Mouse (Mus musculus) forebrain, embryonic 13.5 days (tissue): ENCODE results near the gene Iqsec1. TPM values are rescaled to one million over a fixed set of nuclear protein-coding genes. Genes with fewer than 3 reads are reported as not detected.

Source experiments
- ATAC-seq: fragments of 200-750 bp; cut with Nextera tagmentation; 2 replicates; pipeline ENCODE4 v1.8.0; 2017
- H3K27ac ChIP-seq: fragments of 300-500 bp; sonication (generic); 2 replicates; pipeline ENCODE4 v1.5.1; 2015; ENCODE audit warnings: inconsistent platforms, mild to moderate bottlenecking, moderate library complexity
- H3K27me3 ChIP-seq: fragments of 300-500 bp; sonication (generic); 2 replicates; pipeline ENCODE4 v1.6.1; 2015; ENCODE audit warnings: mild to moderate bottlenecking, inconsistent platforms
- H3K36me3 ChIP-seq: fragments of 300-500 bp; sonication (generic); 2 replicates; pipeline ENCODE4 v1.6.1; 2015; ENCODE audit warnings: mild to moderate bottlenecking, inconsistent platforms; ENCODE audit not compliant: poor library complexity, severe bottlenecking
- H3K4me1 ChIP-seq: fragments of 300-500 bp; sonication (generic); 2 replicates; pipeline ENCODE4 v1.6.1; 2015; ENCODE audit warnings: inconsistent platforms
- H3K4me2 ChIP-seq: fragments of 300-500 bp; sonication (generic); 2 replicates; pipeline ENCODE4 v1.6.1; 2015; ENCODE audit warnings: inconsistent platforms, mild to moderate bottlenecking, moderate library complexity
- H3K4me3 ChIP-seq: fragments of 300-500 bp; sonication (generic); 2 replicates; pipeline ENCODE4 v1.5.1; 2015; ENCODE audit warnings: mild to moderate bottlenecking, inconsistent platforms
- H3K9ac ChIP-seq: fragments of 300-500 bp; sonication (generic); 2 replicates; pipeline ENCODE4 v1.6.1; 2015; ENCODE audit warnings: mild to moderate bottlenecking, inconsistent platforms
- H3K9me3 ChIP-seq: fragments of 300-500 bp; sonication (generic); replicated peaks from 2 replicates; pipeline ENCODE4 v1.6.1; 2016; ENCODE audit warnings: inconsistent platforms
- WGBS: fragments of 180-500 bp; shearing (Covaris S2); methylation state at CpG from one replicate; pipeline ENCODE4 v1.1.7; 2015; 5-methylcytosine and 5-hydroxymethylcytosine counted together
- microRNA-seq: library from miRNA; unstranded; fragments of <30 nt; microRNA quantifications from one replicate; pipeline ENCODE4, GENCODE M21; 2016
- polyA plus RNA-seq: library from polyadenylated mRNA; unstranded; fragments of >200 nt; fragmentation: Nextera tagmentation; extraction: Ambion mirVana; gene quantifications from 2 replicates; pipeline ENCODE4 v1.2.1, GENCODE M21; 2015

The Iqsec1 gene
- polyA plus RNA-seq, 1 experiment from 2014 or later = 10.0 TPM

DNA sequence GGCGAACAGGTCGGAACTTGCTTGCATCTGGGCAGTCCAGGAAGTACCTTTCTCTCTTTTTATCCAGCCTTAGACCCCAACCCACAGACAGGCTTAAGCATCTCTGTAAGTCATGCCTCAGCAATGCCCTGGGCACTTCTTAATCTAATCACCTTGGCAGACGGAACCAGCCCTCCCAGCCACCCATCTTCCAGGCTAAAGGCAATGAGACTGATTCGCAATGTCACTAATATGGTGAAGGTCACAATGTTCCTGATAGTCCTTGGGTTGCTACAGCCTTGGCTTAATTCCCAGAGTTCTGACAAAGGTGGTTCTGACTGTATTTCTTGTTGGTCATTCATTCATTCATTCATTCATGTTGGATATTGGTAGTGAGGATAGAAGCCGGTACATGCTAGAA is 378.2 kb downstream of the Iqsec1 start:
- Histone ChIP-seq H3K9ac (no peak overlapping the region), H3K4me1 (peaks cover 2% of the 10 kb centered on the region; the same call in 1 of the 2 replicates), H3K4me3 (no peak overlapping the region), H3K27ac (no peak overlapping the region; the same call in 1 of the 2 replicates), H3K4me2 (no peak overlapping the region), H3K9me3 (no peaks in the 10 kb centered on the region), H3K36me3 (no peaks in the 10 kb centered on the region), H3K27me3 (peaks cover 7% of the 10 kb centered on the region)
- ATAC-seq = no peak
- WGBS = 92% methylated on average over 5 of the region's 5 CpGs

DNA sequence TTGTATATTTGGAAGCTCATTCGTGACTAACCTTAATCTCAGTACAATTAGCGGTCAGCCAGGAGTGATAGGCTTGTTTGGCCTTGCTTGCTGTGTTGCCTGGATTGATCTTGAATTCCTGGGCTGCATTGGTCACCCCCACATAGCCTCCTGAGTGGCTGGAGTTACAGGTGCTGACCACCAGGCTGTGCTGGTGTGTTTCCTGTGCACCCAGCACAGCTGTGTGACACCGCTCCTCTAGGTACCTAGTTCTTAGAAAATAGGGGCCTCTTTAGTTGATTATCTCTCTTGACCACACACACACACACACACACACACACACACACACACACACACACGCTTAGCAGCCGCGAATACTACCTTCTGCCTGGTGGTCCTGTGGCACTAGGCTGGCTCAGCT is 380.3 kb downstream of the Iqsec1 start:
- H3K4me3 ChIP-seq = no peak overlapping the region
- peaks cover 5% of the 10 kb centered on the region; the same call in 1 of the 2 replicates for H3K4me1 ChIP-seq
- 75% methylated on average over 6 of the region's 6 CpGs for WGBS
- H3K36me3 ChIP-seq = no peaks in the 10 kb centered on the region
- no peak overlapping the region for H3K4me2 ChIP-seq
- peaks cover 9% of the 10 kb centered on the region for H3K27me3 ChIP-seq
- H3K9me3 ChIP-seq = no peaks in the 10 kb centered on the region
- ATAC-seq = no peak
- no peak overlapping the region for H3K27ac ChIP-seq
- H3K9ac ChIP-seq = no peak overlapping the region

DNA sequence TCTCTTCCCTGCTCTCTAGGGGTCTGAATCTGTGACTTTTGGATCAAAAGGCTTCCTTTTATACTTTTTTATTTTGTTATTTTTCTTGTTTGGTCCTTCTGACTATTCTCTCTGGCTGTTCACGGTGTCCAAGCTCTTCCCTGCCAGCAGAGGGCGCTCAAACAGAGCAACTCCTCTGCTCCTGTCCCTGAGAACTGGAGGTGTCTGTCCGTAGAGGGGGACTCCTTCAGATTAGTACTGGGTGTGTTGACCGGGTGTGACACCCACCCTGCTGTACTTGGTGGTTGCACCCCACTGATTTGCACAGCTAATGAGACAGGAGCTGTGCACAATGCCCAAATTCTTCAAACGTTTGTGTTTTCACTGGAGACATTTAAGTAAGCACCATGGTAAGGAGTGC is 381.3 kb downstream of the Iqsec1 start:
- no peaks in the 10 kb centered on the region for H3K9me3 ChIP-seq
- peaks cover 11% of the 10 kb centered on the region for H3K27me3 ChIP-seq
- no peak overlapping the region for H3K27ac ChIP-seq
- H3K4me2 ChIP-seq = no peak overlapping the region
- no peak overlapping the region for H3K4me3 ChIP-seq
- no peak overlapping the region for H3K9ac ChIP-seq
- no peak for ATAC-seq
- H3K36me3 ChIP-seq = no peaks in the 10 kb centered on the region
- WGBS = 14% methylated on average over 5 of the region's 5 CpGs
- H3K4me1 ChIP-seq = peaks cover 5% of the 10 kb centered on the region; the same call in 1 of the 2 replicates

- 26% methylated on average over 7 of the region's 7 CpGs for whole genome bisulfite sequencing
- H3K27me3 ChIP-seq = peaks cover 11% of the 10 kb centered on the region
- H3K9ac ChIP-seq = no peak overlapping the region
- no peak overlapping the region for H3K4me3 ChIP-seq
- no peak overlapping the region for H3K27ac ChIP-seq
- H3K4me2 ChIP-seq = no peak overlapping the region
- H3K36me3 ChIP-seq = no peaks in the 10 kb centered on the region
- H3K9me3 ChIP-seq = no peaks in the 10 kb centered on the region
- H3K4me1 ChIP-seq = peaks cover 5% of the 10 kb centered on the region; the same call in 1 of the 2 replicates
- ATAC-seq = no peak
Observed at GRCm38 (mm10) chr6:90606538-90606937, 381.9 kb downstream of the Iqsec1 start.

Small RNA genes within 50 kb of the gene (microRNA-seq; reads per million reads assigned to microRNA genes)
- not detected for gene Gm24816

Other genes with a start within 250 kb of the Iqsec1 start
- gene Nup210, start 128.1 kb upstream of the Iqsec1 start, polyA plus RNA-seq = 17.1 and 23.7 TPM in 2 replicates
- 15.3 and 21.0 TPM in 2 replicates for gene Hdac11, start 168.0 kb upstream of the Iqsec1 start, polyA plus RNA-seq
- 8.5 and 12.2 TPM in 2 replicates for gene Fbln2, start 223.8 kb upstream of the Iqsec1 start, polyA plus RNA-seq